Mouse (Mus musculus) retina, adult 2 months (tissue): Measurements from ENCODE around the gene Ttc33.

ENCODE experiments used
- DNase-seq: peaks from one replicate; pipeline ENCODE4 v3.0.0-alpha.2; 2012; ENCODE audit warnings: low read depth, low spot score

Gene Ttc33

DNA sequence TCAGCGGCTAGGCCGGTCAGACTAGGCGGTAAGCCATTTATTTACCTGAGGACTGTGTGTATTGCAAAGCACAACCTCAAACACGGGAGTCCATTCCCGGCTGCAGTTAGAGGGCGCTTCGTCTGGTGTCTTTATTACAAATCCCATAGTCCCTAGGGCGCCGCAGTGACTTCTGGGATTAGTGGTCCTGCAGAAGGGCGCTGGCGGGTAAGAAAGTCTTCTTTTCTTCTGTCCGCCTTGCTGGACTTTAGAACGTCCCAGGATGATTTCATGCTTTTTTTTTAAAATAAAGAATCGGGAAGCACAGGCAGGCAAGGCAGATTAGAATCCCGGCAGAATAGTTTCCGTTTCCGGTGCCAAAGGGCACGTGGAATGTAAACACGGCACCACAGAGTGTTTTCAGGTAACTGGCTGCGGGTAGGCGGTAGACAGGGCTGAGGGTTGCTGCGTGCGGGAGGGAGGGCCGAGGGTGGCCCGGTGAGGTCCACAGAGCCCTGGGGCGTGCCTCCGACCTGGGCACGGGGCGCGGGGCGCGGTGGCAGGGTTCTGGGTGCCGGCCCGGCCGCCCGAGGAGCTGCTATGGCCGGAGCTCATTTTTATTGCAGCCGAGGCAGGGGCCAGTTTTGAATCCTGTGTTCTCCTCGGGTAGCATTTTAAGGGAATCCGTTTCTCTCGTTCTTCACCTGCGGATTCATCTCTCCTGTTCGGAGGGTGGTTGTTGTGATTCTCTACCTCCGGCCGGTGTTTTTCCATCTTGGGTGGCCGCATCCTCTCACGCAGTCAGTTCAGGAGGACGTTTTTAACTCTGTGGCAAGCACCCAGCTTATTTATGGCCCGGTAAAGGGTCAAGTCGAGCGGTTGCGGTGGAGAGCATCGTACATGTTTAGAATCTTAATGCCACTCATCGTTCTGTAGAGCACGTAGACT, at the start of gene Ttc33:
Gene Ttc33, plus strand, starts transcription at position 160 of the 927 bp plus-strand sequence.
- peak; percentile 78 for DNase-seq

- no peak for DNase-seq
Observed at GRCm38 (mm10) chr15:5138021-5138856, 47.1 kb upstream of the Ttc33 start.

GRCm38 (mm10) chr15:5139366-5139765, 46.0 kb upstream of the Ttc33 start:
- no peak for DNase-seq

GRCm38 (mm10) chr15:5139863-5140262, 45.5 kb upstream of the Ttc33 start:
- no peak for DNase-seq

DNA sequence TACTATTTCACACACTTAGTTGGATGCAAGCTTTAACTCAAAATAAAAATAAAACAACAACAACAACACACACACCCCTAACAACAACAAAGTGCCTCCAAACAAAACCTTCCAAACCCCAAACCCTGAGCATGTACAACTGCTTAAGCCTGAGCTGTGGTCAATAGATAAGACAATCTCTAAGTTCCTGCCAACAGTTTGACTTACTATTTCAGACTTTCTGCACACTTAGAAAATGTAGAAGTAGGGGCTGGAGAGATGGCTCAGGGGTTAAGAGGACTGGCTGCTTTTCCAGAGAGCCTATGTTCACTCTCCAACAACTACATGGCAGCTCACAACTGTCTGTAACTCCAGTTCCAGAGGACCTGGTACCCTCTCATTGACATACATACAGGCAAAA, 45.0 kb upstream of the Ttc33 start:
- DNase-seq = no peak

- DNase-seq = no peak
Observed at GRCm38 (mm10) chr15:5142047-5142446, 43.3 kb upstream of the Ttc33 start.

DNA sequence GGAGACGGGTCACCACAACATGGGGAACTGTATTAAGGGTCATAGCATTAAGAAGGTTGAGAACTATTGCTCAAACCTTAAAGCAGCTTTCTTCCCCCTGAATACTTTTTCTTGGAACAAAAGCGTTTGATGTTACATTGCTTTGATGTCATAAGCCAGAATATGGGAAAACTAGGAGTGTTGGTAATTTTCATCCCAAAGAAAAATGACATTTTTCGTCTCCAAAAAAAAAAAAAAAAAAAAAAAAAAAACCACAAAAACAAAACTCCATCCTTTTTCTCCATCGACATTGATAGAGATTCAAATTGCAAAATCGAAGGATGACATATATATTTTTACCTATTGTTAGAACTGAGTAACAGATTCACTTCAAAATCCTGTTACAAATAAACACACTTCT, 42.6 kb upstream of the Ttc33 start:
- DNase-seq = no peak

DNA sequence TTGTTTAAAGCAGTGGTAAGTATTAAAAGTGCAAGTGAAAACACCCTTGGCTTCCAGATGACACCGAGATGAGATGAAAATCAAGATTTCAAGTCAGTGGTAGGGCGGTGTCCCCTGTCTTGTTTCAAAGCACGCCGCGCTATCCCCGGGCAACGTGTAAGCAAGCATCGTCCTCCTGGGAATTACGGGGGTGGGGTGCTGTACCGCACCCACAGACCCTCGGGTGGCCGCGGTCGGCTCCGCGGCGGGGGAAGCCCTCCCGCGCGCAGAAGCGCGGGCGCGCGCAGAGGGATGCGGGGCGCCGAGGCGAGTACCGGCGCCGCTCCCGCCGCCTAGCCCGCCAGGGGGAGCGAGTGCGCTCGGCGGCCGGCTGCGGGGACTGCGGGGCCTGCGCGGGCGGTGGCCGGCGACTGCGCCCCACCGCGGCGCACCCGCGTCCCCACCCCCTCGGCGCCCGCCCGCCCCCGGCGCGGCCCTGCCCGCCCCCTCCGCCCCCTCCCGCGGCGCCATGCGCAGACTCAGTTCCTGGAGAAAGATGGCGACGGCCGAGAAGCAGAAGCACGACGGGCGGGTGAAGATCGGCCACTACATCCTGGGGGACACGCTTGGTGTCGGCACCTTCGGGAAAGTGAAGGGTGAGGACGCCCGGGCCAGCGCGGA, 41.8 kb upstream of the Ttc33 start, which contains the start of gene Prkaa1:
Gene Prkaa1, plus strand, starts transcription at position 501 of the 660 bp plus-strand sequence.
- DNase-seq = peak; percentile 64

DNA sequence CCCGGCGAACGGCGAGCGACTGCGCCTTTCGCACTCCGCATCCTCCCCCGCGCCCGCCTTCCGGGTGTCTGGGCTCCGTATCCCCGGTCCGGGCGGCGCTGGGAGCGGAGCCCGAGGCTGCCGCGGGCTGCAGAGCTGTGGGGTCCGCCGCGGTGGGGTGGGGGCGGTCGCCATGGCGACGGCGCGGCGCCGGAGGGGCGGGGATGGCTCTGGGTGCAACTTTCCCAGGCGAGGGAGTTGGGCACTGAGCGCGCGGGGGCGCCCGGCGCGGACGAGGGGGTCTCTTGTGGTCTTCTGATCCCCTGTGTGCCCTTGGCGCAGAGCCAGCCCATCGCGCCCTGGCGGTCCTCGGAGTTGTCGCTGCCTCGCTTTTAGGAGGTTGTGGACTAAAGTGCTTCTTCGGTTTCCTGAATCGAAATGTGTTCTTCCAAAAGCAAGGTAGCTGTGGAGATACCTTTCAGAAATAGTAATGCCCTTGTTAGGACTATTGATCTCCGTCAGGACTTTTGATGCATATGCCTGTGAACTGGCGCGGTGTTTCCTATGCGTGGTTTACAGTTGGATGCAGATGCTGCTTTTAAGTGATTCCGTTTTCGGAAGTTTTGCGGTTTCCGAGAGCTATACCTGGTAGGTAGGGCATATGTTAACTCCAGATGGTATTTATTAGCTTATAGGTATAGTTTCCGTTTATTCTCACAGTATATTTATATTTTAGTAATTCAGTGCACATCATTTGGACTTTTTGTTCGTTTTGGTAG, 41.1 kb upstream of the Ttc33 start:
- no peak for DNase-seq

DNA sequence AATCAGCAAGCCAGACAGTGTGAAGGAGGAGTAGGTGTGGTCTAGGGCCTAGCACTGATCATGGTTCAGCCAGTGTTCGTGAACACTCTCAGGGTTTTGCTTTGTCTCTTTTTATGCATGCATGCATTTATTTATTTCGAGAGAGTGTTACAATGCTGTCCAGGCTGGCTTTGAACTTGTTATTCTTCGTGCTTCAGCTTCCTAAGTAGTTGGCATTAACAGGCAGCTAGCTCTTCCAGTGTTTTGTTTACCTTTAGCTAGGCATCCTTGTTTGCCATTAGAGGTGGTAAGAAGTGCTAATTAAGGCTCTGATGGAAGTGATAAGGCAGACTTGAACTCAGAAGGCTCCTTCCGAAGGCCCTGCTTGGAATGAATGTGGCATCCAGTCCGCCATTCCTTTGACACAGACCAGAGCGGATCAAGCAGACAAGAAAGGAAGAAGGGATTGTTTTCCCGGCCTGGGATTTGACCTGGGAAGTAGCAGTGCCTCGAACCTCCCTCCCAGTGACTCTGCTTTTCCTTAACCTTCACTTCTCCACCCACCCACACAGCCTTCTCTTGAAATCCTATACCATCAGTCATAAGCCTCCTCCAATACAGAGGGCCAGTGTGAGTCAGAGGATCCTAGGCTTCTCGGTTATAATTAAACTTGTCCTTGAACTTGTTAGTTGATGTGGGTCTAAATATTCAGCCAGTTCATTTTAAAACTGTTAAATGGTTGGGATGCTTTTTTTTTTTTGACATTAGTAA, 40.0 kb upstream of the Ttc33 start:
- DNase-seq = no peak

DNA sequence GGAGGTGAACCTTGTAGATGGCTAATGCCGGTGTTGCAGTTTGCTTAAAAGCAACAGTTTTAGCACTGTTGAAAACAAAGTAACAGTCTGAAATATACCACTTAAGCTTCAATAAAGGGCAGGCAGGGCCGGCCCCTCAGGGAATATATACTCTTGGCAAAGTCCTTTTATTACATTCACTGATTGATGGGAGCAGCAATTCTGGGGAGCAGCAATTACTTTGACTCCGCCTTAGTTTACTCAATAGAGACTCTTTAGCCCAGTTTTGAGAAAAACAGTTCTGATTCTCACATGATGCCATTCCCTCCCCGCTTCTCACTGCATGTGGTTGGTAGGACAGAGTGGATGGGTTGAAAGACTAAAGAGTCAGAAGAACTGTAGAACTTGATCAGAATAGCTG, 36.1 kb upstream of the Ttc33 start:
- no peak for DNase-seq

DNA sequence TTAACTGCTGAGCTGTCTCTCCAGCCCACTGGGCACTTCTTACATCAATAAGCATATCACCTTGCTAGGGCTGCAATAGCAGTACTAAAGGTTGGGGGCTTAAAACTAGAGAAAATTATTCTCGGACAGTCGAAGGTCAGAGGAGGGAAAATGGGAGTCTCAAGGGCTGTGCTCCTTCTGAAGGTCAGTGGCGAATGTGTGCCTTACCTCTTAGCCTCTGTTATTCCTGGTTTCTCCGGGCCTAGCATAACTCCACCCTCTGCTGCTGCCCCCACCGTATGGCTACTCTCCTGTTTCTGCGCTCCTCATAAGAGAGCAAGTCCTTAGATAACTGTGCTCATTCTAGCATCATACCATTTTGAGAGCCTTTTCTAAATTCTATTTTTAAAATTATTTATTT, 33.2 kb upstream of the Ttc33 start:
- DNase-seq = no peak

DNA sequence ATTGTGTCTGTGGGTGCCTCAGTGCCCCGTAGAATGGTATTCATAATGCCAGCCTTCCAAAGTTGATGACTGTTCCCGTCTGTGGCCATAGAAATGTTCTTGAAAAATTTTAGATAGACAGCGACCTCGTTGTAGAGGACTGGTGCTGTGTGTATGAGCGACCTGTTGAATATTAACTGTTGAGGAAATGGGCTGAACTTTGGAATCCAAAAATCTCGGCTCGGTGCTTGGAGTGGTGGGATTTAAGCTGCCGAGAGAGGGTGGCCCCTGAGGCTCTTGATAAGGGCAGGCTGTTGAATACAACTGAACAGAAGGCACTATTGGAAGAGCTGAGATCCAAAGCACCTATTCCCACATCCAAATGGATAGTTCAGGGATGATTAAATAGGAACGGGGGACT, 30.7 kb upstream of the Ttc33 start:
- no peak for DNase-seq

GRCm38 (mm10) chr15:5155093-5155492, 30.2 kb upstream of the Ttc33 start:
- no peak for DNase-seq

GRCm38 (mm10) chr15:5156355-5156754, 29.0 kb upstream of the Ttc33 start:
- DNase-seq = no peak

DNA sequence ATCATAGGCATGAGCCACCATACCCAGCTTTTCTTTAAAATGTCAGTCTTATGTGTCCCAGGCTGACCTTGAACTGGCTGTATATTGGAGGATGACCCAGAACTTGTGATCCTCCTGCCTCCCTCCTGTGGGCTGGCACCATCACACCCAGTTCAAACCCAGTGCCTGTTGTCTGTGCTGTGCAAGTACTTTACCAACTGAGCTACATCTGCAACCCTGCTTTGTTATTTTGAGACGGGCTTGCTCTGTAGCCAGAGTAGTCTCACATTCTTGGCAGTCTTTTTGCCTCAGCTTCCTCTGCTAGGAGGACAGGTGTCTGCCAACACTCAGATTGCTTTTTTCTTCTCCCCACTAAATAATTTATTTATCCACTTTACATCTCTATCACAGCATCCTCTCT, 27.9 kb upstream of the Ttc33 start:
- DNase-seq = no peak

DNA sequence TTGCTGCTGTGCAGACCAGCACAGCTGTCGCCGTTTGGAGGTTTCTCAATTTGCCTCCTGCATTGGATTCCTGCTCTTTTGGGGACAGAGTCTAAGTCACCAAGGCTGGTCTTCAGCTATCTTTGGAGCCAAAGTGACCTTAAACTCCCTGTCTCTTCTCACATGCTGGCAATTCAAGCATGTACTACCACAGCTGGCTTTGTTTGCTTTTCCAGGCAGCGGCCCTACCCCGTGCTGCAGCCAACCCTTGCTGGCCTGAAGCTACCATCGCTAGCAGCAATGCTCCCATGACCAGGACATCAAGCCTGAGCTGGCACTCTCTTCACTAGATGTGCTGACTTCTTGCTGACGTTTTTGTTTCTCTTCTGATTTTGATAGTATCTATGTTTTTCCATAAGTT, 26.5 kb upstream of the Ttc33 start:
- no peak for DNase-seq

GRCm38 (mm10) chr15:5165121-5165773, 20.1 kb upstream of the Ttc33 start:
- no peak for DNase-seq

DNA sequence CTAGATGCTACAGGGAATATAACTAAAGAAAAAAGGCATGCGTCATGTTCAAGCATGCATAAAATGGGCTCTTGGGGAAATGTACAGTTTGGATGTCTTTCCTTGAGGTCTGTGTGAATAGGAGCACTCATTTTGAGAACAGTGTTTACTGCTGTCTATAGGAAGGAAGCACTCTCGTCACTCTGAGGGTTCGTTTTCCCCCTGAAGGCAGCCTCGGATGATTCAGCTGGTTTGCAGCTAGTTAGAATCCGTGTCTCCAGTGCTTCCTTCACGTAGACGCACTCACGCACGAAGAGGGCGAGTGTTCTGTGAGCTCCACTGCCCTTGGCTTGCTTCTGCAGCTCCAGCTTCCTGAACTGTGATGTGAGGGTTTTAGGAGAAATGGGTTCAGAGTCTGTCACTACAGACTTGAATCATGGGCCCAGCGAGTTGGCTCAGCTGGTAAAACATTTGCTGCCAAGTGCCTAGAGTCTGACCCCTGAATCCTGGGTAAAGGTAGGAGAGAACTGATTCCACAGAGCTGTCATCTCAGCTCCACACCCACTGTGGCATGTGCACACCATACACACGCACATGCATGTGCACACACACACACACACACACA, 12.0 kb upstream of the Ttc33 start:
- DNase-seq = no peak
